Mouse (Mus musculus) MEL (cell line): ENCODE results near the gene Pdzph1. TPM values are rescaled to one million over a fixed set of nuclear protein-coding genes. Genes with fewer than 3 reads are reported as not detected.

Source experiments
- DNase-seq: peaks from one replicate; pipeline ENCODE4 v3.0.0; 2011; ENCODE audit warnings: low read depth, low spot score
- H3K27ac ChIP-seq: 2 replicates; pipeline ENCODE4 v1.5.1; 2012; ENCODE audit warnings: low read depth, mild to moderate bottlenecking, control low read depth, low read length, moderate library complexity; ENCODE audit not compliant: control insufficient read depth
- H3K27me3 ChIP-seq, 2 experiments: fragments of 150-350 bp in 1 of 2; sonication (generic) in 1 of 2; 2 replicates each; pipeline ENCODE4 v1.6.1; 2012; ENCODE audit warnings: low read length in 2 of 2, mild to moderate bottlenecking in 2 of 2, improper control_type of control experiment in 1 of 2, moderate library complexity in 1 of 2; ENCODE audit not compliant: insufficient read depth in 2 of 2, control insufficient read depth in 1 of 2
- H3K36me3 ChIP-seq, 2 experiments: 2 replicates each; pipeline ENCODE4 v1.6.1; 2012 to 2014; ENCODE audit warnings: low read length in 2 of 2, improper control_type of control experiment in 1 of 2, inconsistent platforms in 1 of 2, mild to moderate bottlenecking in 1 of 2; ENCODE audit not compliant: insufficient read depth in 2 of 2, control insufficient read depth in 1 of 2
- H3K4me1 ChIP-seq, 2 experiments: fragments of 150-350 bp in 1 of 2; sonication (generic) in 1 of 2; 2 replicates each; pipeline ENCODE4 v1.6.1; 2012; ENCODE audit warnings: low read length in 2 of 2, improper control_type of control experiment in 1 of 2, mild to moderate bottlenecking in 1 of 2; ENCODE audit not compliant: insufficient read depth in 2 of 2, control insufficient read depth in 1 of 2
- H3K4me3 ChIP-seq, 2 experiments: fragments of 150-350 bp in 1 of 2; sonication (generic) in 1 of 2; 2 replicates each; pipeline ENCODE4 v1.5.1; 2012; ENCODE audit warnings: low read depth in 2 of 2, low read length in 2 of 2, mild to moderate bottlenecking in 2 of 2, moderate library complexity in 2 of 2, control low read depth in 1 of 2, improper control_type of control experiment in 1 of 2; ENCODE audit not compliant: control insufficient read depth in 1 of 2, insufficient read depth in 1 of 2
- H3K79me2 ChIP-seq: 2 replicates; pipeline ENCODE4 v1.6.1; 2012; ENCODE audit warnings: mild to moderate bottlenecking, low read length, moderate library complexity; ENCODE audit not compliant: control insufficient read depth, poor library complexity, insufficient read depth
- H3K9ac ChIP-seq: 2 replicates; pipeline ENCODE4 v1.6.1; 2012; ENCODE audit warnings: low read depth, mild to moderate bottlenecking, control low read depth, low read length, moderate library complexity; ENCODE audit not compliant: control insufficient read depth, poor library complexity, severe bottlenecking
- H3K9me3 ChIP-seq: fragments of 150-350 bp; sonication (generic); replicated peaks from 2 replicates; pipeline ENCODE4 v1.6.1; 2012; ENCODE audit warnings: mild to moderate bottlenecking, low read length, improper control_type of control experiment, moderate library complexity; ENCODE audit not compliant: insufficient read depth
- CTCF ChIP-seq, 3 experiments: IDR thresholded peaks in 2 of 3; conservative IDR thresholded peaks in 1 of 3; 2 replicates each; pipeline ENCODE4 v1.5.1; 2011 to 2012; ENCODE audit warnings: low read length in 3 of 3, low read depth in 2 of 3, mild to moderate bottlenecking in 2 of 3, improper control_type of control experiment in 1 of 3, inconsistent platforms in 1 of 3, mixed read lengths in 1 of 3, moderate library complexity in 1 of 3; ENCODE audit not compliant: control insufficient read depth in 1 of 3, insufficient read depth in 1 of 3, poor library complexity in 1 of 3, severe bottlenecking in 1 of 3
- EP300 ChIP-seq, 2 experiments: IDR thresholded peaks; 2 replicates each; pipeline ENCODE4 v1.6.1; 2011; ENCODE audit warnings: improper control_type of control experiment in 2 of 2, low read length in 2 of 2, low read depth in 1 of 2, mild to moderate bottlenecking in 1 of 2
- ETS1 ChIP-seq: IDR thresholded peaks from 2 replicates; pipeline ENCODE4 v1.6.1; 2012; ENCODE audit warnings: low read depth, mild to moderate bottlenecking, inconsistent platforms, low read length, improper control_type of control experiment, moderate library complexity
- GATA1 ChIP-seq: IDR thresholded peaks from 2 replicates; pipeline ENCODE4 v1.6.1; 2011; ENCODE audit warnings: low read depth, low read length, improper control_type of control experiment
- HCFC1 ChIP-seq: IDR thresholded peaks from 2 replicates; pipeline ENCODE4 v1.6.1; 2012; ENCODE audit warnings: low read depth, mild to moderate bottlenecking, inconsistent platforms, low read length, improper control_type of control experiment, moderate library complexity
- MAFK ChIP-seq: IDR thresholded peaks from 2 replicates; pipeline ENCODE4 v1.6.1; 2011; ENCODE audit warnings: low read depth, mild to moderate bottlenecking, low read length, improper control_type of control experiment, borderline replicate concordance
- NELFE ChIP-seq: IDR thresholded peaks from 2 replicates; pipeline ENCODE4 v1.6.1; 2011; ENCODE audit warnings: low read depth, low read length, improper control_type of control experiment
- POLR2A ChIP-seq, 2 experiments: IDR thresholded peaks; 2 replicates each; pipeline ENCODE4 v1.6.1; 2011 to 2012; ENCODE audit warnings: low read length in 2 of 2, mild to moderate bottlenecking in 2 of 2, control low read depth in 1 of 2, improper control_type of control experiment in 1 of 2, low read depth in 1 of 2, moderate library complexity in 1 of 2; ENCODE audit not compliant: control insufficient read depth in 1 of 2, insufficient read depth in 1 of 2, poor library complexity in 1 of 2
- POLR2AphosphoS2 ChIP-seq: IDR thresholded peaks from 2 replicates; pipeline ENCODE4 v1.6.1; 2011; ENCODE audit warnings: low read length, improper control_type of control experiment
- POLR2AphosphoS5 ChIP-seq: IDR thresholded peaks from 2 replicates; pipeline ENCODE4 v1.6.1; 2012; ENCODE audit warnings: low read depth, borderline replicate concordance, mild to moderate bottlenecking, inconsistent platforms, low read length, moderate library complexity, mixed read lengths
- RAD21 ChIP-seq: IDR thresholded peaks from 2 replicates; pipeline ENCODE4 v1.6.1; 2011; ENCODE audit warnings: mild to moderate bottlenecking, low read depth, low read length, improper control_type of control experiment
- SMC3 ChIP-seq: IDR thresholded peaks from 2 replicates; pipeline ENCODE4 v1.6.1; 2011; ENCODE audit warnings: low read depth, low read length, improper control_type of control experiment
- TAL1 ChIP-seq: IDR thresholded peaks from 2 replicates; pipeline ENCODE4 v1.6.1; 2012; ENCODE audit warnings: mild to moderate bottlenecking, inconsistent platforms, low read length, moderate library complexity, mixed read lengths
- TBP ChIP-seq: IDR thresholded peaks from 2 replicates; pipeline ENCODE4 v1.8.0; 2011; ENCODE audit warnings: low read depth, low read length, improper control_type of control experiment
- TCF12 ChIP-seq: IDR thresholded peaks from 2 replicates; pipeline ENCODE4 v1.6.1; 2014; ENCODE audit warnings: low read depth, mild to moderate bottlenecking, inconsistent platforms, low read length, improper control_type of control experiment, moderate library complexity
- ZC3H11A ChIP-seq: IDR thresholded peaks from 2 replicates; pipeline ENCODE4 v1.6.1; 2012; ENCODE audit warnings: low read depth, mild to moderate bottlenecking, inconsistent platforms, low read length, improper control_type of control experiment
- ZKSCAN1 ChIP-seq: IDR thresholded peaks from 2 replicates; pipeline ENCODE4 v1.6.1; 2012; ENCODE audit warnings: low read depth, mild to moderate bottlenecking, inconsistent platforms, low read length, improper control_type of control experiment, moderate library complexity
- ZNF384 ChIP-seq: IDR thresholded peaks from 2 replicates; pipeline ENCODE4 v1.6.1; 2012; ENCODE audit warnings: low read depth, mild to moderate bottlenecking, inconsistent platforms, low read length, improper control_type of control experiment
- polyA plus RNA-seq, 2 experiments: library from polyadenylated mRNA; stranded (reverse) in 1 of 2; unstranded in 1 of 2; fragments of >175 nt in 1 of 2; fragments of >200 nt in 1 of 2; gene quantifications; 2 replicates each; pipeline versions ENCODE4 v1.2.1 to v1.2.4; 2012; ENCODE audit warnings: low replicate concordance in 2 of 2, low read depth in 1 of 2; ENCODE audit not compliant: insufficient read length in 2 of 2, insufficient read depth in 1 of 2, missing spikeins in 1 of 2
- total RNA-seq: library from RNA; depleted of rRNA; stranded (reverse); fragments of 300-350 nt; gene quantifications from 2 replicates; pipeline ENCODE4 v1.2.3, GENCODE M21; 2012

Pdzph1 gene
- total and polyA plus RNA-seq, 3 experiments: 0.15 to 1.3 TPM; not detected in 1

GRCm38 (mm10) chr17:58973237-58973636, 17.9 kb downstream of the Pdzph1 start:
- TF ChIP-seq NELFE (no peak), ZKSCAN1 (no peak), CTCF (IDR thresholded peaks at IDR 0.05 in 2 of 3, conservative IDR thresholded peaks at IDR 0.05 in 1 of 3; ENCODE audit: control insufficient read depth in 1 of 3, insufficient read depth in 1 of 3, low read depth in 2 of 3, low read length in 3 of 3, poor library complexity in 1 of 3, severe bottlenecking in 1 of 3) (no peak), ZNF384 (no peak), POLR2AphosphoS2 (no peak), ZC3H11A (no peak), ETS1 (no peak), TBP (no peak), POLR2A (IDR thresholded peaks at IDR 0.05; ENCODE audit: control insufficient read depth in 1 of 2, insufficient read depth in 1 of 2, low read depth in 1 of 2, low read length in 2 of 2, poor library complexity in 1 of 2) (no peak), MAFK (no peak), TCF12 (no peak), TAL1 (no peak), EP300 (IDR thresholded peaks at IDR 0.05; ENCODE audit: low read depth in 1 of 2, low read length in 2 of 2) (no peak), GATA1 (no peak)
- Histone ChIP-seq H3K27ac (no peak overlapping the region), H3K27me3 (no peaks in the 10 kb centered on the region; a peak in 1 of 4 replicates), H3K4me3 (no peak overlapping the region), H3K9me3 (no peaks in the 10 kb centered on the region), H3K79me2 (no peaks in the 10 kb centered on the region), H3K4me1 (no peaks in the 10 kb centered on the region), H3K36me3 (no peaks in the 10 kb centered on the region), H3K9ac (no peak overlapping the region)
- no peak for DNase-seq

GRCm38 (mm10) chr17:58959905-58960304, 31.3 kb downstream of the Pdzph1 start:
- Histone ChIP-seq H3K27me3 (no peaks in the 10 kb centered on the region), H3K9ac (no peak overlapping the region), H3K9me3 (no peaks in the 10 kb centered on the region), H3K36me3 (no peaks in the 10 kb centered on the region), H3K79me2 (no peaks in the 10 kb centered on the region), H3K4me3 (no peak overlapping the region), H3K27ac (no peak overlapping the region), H3K4me1 (no peaks in the 10 kb centered on the region)
- peak; percentile 76 for DNase-seq
- no peak for TF ChIP-seq POLR2AphosphoS5
- peak; percentile 39 to 76 (median 76); a peak in 5 of 6 replicates for TF ChIP-seq CTCF (IDR thresholded peaks at IDR 0.05 in 2 of 3, conservative IDR thresholded peaks at IDR 0.05 in 1 of 3; ENCODE audit: control insufficient read depth in 1 of 3, insufficient read depth in 1 of 3, low read depth in 2 of 3, low read length in 3 of 3, poor library complexity in 1 of 3, severe bottlenecking in 1 of 3)
- TF ChIP-seq HCFC1: no peak
- TF ChIP-seq TAL1: no peak
- TF ChIP-seq SMC3: peak; percentile 67
- peak; percentile 83 for TF ChIP-seq RAD21
- peak; percentile 69 for TF ChIP-seq ZNF384
- TF ChIP-seq ZC3H11A: peak; percentile 48
